Mouse (Mus musculus) midbrain, embryonic 13.5 days (tissue): ENCODE measurements around the gene Cmtm7. TPM values are rescaled to one million over a fixed set of nuclear protein-coding genes. Genes with fewer than 3 reads are reported as not detected.

Experiments used
- ATAC-seq: fragments of 200-750 bp; cut with Nextera tagmentation; 2 replicates; pipeline ENCODE4 v1.8.0; 2017; ENCODE audit warnings: mild to moderate bottlenecking, moderate TSS enrichment, moderate library complexity
- H3K27ac ChIP-seq: fragments of 300-500 bp; sonication (generic); 2 replicates; pipeline ENCODE4 v1.5.1; 2015; ENCODE audit warnings: inconsistent platforms, mild to moderate bottlenecking, moderate library complexity
- H3K27me3 ChIP-seq: fragments of 300-500 bp; sonication (generic); 2 replicates; pipeline ENCODE4 v1.6.1; 2015; ENCODE audit warnings: mild to moderate bottlenecking, inconsistent platforms
- H3K36me3 ChIP-seq: fragments of 300-500 bp; sonication (generic); 2 replicates; pipeline ENCODE4 v1.6.1; 2015; ENCODE audit warnings: mild to moderate bottlenecking, inconsistent platforms
- H3K4me1 ChIP-seq: fragments of 300-500 bp; sonication (generic); replicated peaks from 2 replicates; pipeline ENCODE4 v1.6.1; 2015; ENCODE audit warnings: inconsistent platforms
- H3K4me2 ChIP-seq: fragments of 300-500 bp; sonication (generic); replicated peaks from 2 replicates; pipeline ENCODE4 v1.6.1; 2015; ENCODE audit warnings: moderate library complexity, mild to moderate bottlenecking, inconsistent platforms
- H3K4me3 ChIP-seq: fragments of 300-500 bp; sonication (generic); replicated peaks from 2 replicates; pipeline ENCODE4 v1.5.1; 2015; ENCODE audit warnings: mild to moderate bottlenecking, inconsistent platforms
- H3K9ac ChIP-seq: fragments of 300-500 bp; sonication (generic); replicated peaks from 2 replicates; pipeline ENCODE4 v1.6.1; 2015; ENCODE audit warnings: mild to moderate bottlenecking, inconsistent platforms
- H3K9me3 ChIP-seq: fragments of 300-500 bp; sonication (generic); 2 replicates; pipeline ENCODE4 v1.6.1; 2016; ENCODE audit warnings: mild to moderate bottlenecking, inconsistent platforms
- WGBS: fragments of 180-500 bp; shearing (Covaris S2); methylation state at CpG from one replicate; pipeline ENCODE4 v1.1.7; 2015; 5-methylcytosine and 5-hydroxymethylcytosine counted together
- polyA plus RNA-seq: library from polyadenylated mRNA; unstranded; fragments of >200 nt; fragmentation: Nextera tagmentation; extraction: Ambion mirVana; gene quantifications from 2 replicates; pipeline ENCODE4 v1.2.1, GENCODE M21; 2015

Gene Cmtm7
- polyA plus RNA-seq, 1 experiment from 2014 or later = 21.1 TPM

DNA sequence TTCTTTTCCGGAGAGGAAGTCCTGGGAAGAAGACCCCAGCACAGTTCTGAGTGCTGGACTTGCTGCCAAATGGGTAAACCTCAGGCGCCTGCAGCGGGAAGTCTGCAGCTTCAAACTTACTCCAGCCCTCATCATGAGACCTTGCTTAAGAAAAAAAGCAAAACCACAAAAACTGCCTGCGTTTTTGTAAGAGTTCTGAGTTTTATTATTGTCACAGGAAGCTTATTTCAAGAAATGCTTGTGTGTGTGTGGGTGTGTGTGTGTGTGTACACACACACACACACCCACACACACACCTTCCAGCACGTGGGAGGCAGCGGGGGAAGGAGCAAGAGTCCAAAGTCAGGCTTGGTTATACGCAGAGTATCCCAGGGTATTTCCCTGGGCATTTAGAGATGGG, 23.4 kb downstream of the Cmtm7 start:
- peaks cover 1% of the 10 kb centered on the region; the same call in 1 of the 2 replicates for H3K4me1 ChIP-seq
- no peaks in the 10 kb centered on the region for H3K9me3 ChIP-seq
- H3K4me3 ChIP-seq = no peak overlapping the region
- no peak overlapping the region for H3K4me2 ChIP-seq
- H3K27ac ChIP-seq = no peak overlapping the region
- H3K36me3 ChIP-seq = peaks cover 2% of the 10 kb centered on the region; the same call in 1 of the 2 replicates
- ATAC-seq = no peak
- H3K9ac ChIP-seq = no peak overlapping the region
- 85% methylated on average over 7 of the region's 7 CpGs for WGBS
- H3K27me3 ChIP-seq = no peaks in the 10 kb centered on the region

GRCm38 (mm10) chr9:114752863-114753484, 28.7 kb downstream of the Cmtm7 start:
- H3K9me3 ChIP-seq = no peaks in the 10 kb centered on the region
- H3K27me3 ChIP-seq = no peaks in the 10 kb centered on the region
- ATAC-seq = peak; percentile 90
- H3K4me3 ChIP-seq = peak overlapping the region; percentile 47
- H3K4me1 ChIP-seq = peaks cover 14% of the 10 kb centered on the region
- H3K27ac ChIP-seq = peak overlapping the region; percentile 61
- H3K4me2 ChIP-seq = peak overlapping the region; percentile 76
- H3K9ac ChIP-seq = peak overlapping the region; percentile 60
- H3K36me3 ChIP-seq = peaks cover 9% of the 10 kb centered on the region
- WGBS = 6% methylated on average over 36 of the region's 36 CpGs

- H3K27me3 ChIP-seq = no peaks in the 10 kb centered on the region
- H3K9me3 ChIP-seq = no peaks in the 10 kb centered on the region
- H3K9ac ChIP-seq = peak overlapping the region; percentile 60; the same call in 1 of the 2 replicates
- no peak overlapping the region for H3K4me3 ChIP-seq
- H3K4me2 ChIP-seq = peak overlapping the region; percentile 76
- peaks cover 14% of the 10 kb centered on the region for H3K4me1 ChIP-seq
- H3K36me3 ChIP-seq = peaks cover 16% of the 10 kb centered on the region
- H3K27ac ChIP-seq = no peak overlapping the region
- 73% methylated on average over 9 of the region's 9 CpGs for WGBS
- ATAC-seq = peak; percentile 13; the same call in 1 of the 2 replicates
Observed at GRCm38 (mm10) chr9:114752311-114752710, 29.3 kb downstream of the Cmtm7 start.

DNA sequence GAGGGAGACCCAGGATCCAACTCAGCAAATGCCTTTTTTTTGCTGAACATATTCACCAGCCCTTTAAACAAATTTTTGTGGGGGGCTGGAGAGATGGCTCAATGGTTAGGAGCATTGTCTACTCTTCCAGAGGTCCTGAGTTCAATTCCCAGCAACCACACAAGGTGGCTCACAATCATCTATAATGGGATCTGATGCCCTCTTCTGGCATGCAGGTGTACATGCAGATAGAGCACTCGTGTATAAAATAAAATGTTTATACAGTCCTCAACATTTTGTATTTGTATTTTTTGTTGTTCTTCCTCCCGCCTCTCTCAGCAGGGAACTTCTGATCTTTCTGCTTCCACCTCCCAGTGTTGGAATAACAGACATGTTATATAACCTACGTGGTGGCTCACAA, 30.1 kb downstream of the Cmtm7 start:
- Histone ChIP-seq H3K9me3 (no peaks in the 10 kb centered on the region), H3K9ac (no peak overlapping the region), H3K27ac (no peak overlapping the region), H3K4me2 (no peak overlapping the region), H3K27me3 (no peaks in the 10 kb centered on the region), H3K4me3 (no peak overlapping the region), H3K36me3 (peaks cover 23% of the 10 kb centered on the region), H3K4me1 (peaks cover 14% of the 10 kb centered on the region)
- 89% methylated on average over 3 of the region's 3 CpGs for WGBS
- no peak for ATAC-seq

GRCm38 (mm10) chr9:114747466-114747865, 34.2 kb downstream of the Cmtm7 start:
- ATAC-seq = no peak
- no peaks in the 10 kb centered on the region for H3K27me3 ChIP-seq
- peaks cover 4% of the 10 kb centered on the region for H3K4me1 ChIP-seq
- H3K36me3 ChIP-seq = peaks cover 28% of the 10 kb centered on the region
- no peaks in the 10 kb centered on the region for H3K9me3 ChIP-seq
- no peak overlapping the region for H3K4me3 ChIP-seq
- H3K4me2 ChIP-seq = no peak overlapping the region
- no peak overlapping the region for H3K9ac ChIP-seq
- 89% methylated on average over 12 of the region's 12 CpGs for WGBS
- no peak overlapping the region for H3K27ac ChIP-seq

DNA sequence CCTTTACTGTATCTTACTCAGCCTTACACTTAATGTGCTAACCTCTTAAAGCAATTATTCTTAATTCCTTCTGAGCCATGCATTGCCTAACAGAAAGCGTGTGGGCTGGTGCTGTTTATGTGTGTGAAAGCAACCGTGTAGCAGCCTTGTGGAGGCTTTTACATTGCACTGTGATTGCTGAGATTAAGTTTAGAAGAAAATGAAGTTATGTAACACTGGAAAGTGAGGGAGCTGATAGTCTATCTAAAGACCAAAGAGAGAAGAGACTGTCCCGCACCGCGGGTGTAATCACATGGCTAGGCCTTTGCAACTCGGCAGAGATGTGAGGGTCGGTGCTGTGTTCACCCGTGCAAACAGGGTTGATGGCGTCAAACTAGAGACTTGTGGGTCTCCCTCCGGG, 34.6 kb downstream of the Cmtm7 start:
- H3K4me2 ChIP-seq = no peak overlapping the region
- no peak overlapping the region for H3K9ac ChIP-seq
- WGBS = 89% methylated on average over 10 of the region's 10 CpGs
- H3K9me3 ChIP-seq = no peaks in the 10 kb centered on the region
- no peak overlapping the region for H3K27ac ChIP-seq
- ATAC-seq = no peak
- H3K4me3 ChIP-seq = no peak overlapping the region
- H3K27me3 ChIP-seq = no peaks in the 10 kb centered on the region
- H3K36me3 ChIP-seq = peaks cover 28% of the 10 kb centered on the region
- no peaks in the 10 kb centered on the region for H3K4me1 ChIP-seq

GRCm38 (mm10) chr9:114745654-114746053, 36.0 kb downstream of the Cmtm7 start:
- no peak overlapping the region for H3K27ac ChIP-seq
- no peaks in the 10 kb centered on the region for H3K4me1 ChIP-seq
- 83% methylated on average over 4 of the region's 4 CpGs for WGBS
- ATAC-seq = no peak
- H3K4me2 ChIP-seq = no peak overlapping the region
- no peaks in the 10 kb centered on the region for H3K27me3 ChIP-seq
- H3K36me3 ChIP-seq = peaks cover 28% of the 10 kb centered on the region
- H3K9me3 ChIP-seq = no peaks in the 10 kb centered on the region
- no peak overlapping the region for H3K4me3 ChIP-seq
- H3K9ac ChIP-seq = no peak overlapping the region

- no peak for ATAC-seq
- no peaks in the 10 kb centered on the region for H3K4me1 ChIP-seq
- no peak overlapping the region for H3K4me2 ChIP-seq
- H3K9ac ChIP-seq = no peak overlapping the region
- WGBS = 81% methylated on average over 4 of the region's 4 CpGs
- H3K27ac ChIP-seq = no peak overlapping the region
- no peaks in the 10 kb centered on the region for H3K9me3 ChIP-seq
- H3K4me3 ChIP-seq = no peak overlapping the region
- H3K27me3 ChIP-seq = no peaks in the 10 kb centered on the region
- peaks cover 30% of the 10 kb centered on the region for H3K36me3 ChIP-seq
Observed at GRCm38 (mm10) chr9:114745163-114745562, 36.5 kb downstream of the Cmtm7 start.

GRCm38 (mm10) chr9:114742731-114743130, 38.9 kb downstream of the Cmtm7 start:
- no peak overlapping the region for H3K27ac ChIP-seq
- no peak for ATAC-seq
- no peak overlapping the region for H3K4me3 ChIP-seq
- WGBS = 92% methylated on average over 2 of the region's 2 CpGs
- H3K9ac ChIP-seq = no peak overlapping the region
- no peak overlapping the region for H3K4me2 ChIP-seq
- peaks cover 22% of the 10 kb centered on the region for H3K36me3 ChIP-seq
- no peaks in the 10 kb centered on the region for H3K4me1 ChIP-seq
- no peaks in the 10 kb centered on the region for H3K27me3 ChIP-seq
- H3K9me3 ChIP-seq = no peaks in the 10 kb centered on the region

DNA sequence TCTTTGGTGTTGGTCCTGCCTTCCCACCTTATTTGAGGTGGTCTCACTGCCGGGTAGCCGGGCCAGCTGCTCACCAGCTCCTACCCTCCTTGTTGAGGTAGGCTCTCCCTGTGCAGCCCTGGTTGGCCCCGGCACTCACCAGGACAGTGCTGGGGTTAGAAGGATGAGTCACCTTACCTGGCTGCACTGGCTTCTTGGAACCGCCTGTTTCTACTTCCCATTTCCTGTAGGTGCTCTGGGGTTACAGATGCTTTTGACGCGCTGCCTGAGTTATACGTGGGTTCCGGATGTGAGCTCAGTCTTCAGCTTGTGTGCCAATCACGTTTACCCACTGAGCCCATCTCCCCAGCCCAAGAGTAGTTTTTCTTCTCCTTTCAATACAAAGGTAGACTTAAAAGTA, 41.3 kb downstream of the Cmtm7 start:
- no peaks in the 10 kb centered on the region for H3K4me1 ChIP-seq
- no peak overlapping the region for H3K4me2 ChIP-seq
- no peaks in the 10 kb centered on the region for H3K9me3 ChIP-seq
- WGBS = 98% methylated on average over 9 of the region's 9 CpGs
- H3K9ac ChIP-seq = no peak overlapping the region
- H3K4me3 ChIP-seq = no peak overlapping the region
- peaks cover 12% of the 10 kb centered on the region for H3K36me3 ChIP-seq
- no peak overlapping the region for H3K27ac ChIP-seq
- H3K27me3 ChIP-seq = no peaks in the 10 kb centered on the region
- ATAC-seq = no peak

- ATAC-seq = no peak
- no peak overlapping the region for H3K27ac ChIP-seq
- H3K27me3 ChIP-seq = no peaks in the 10 kb centered on the region
- no peak overlapping the region for H3K4me3 ChIP-seq
- H3K4me2 ChIP-seq = no peak overlapping the region
- H3K36me3 ChIP-seq = peaks cover 12% of the 10 kb centered on the region
- 89% methylated on average over 11 of the region's 11 CpGs for WGBS
- no peak overlapping the region for H3K9ac ChIP-seq
- H3K9me3 ChIP-seq = no peaks in the 10 kb centered on the region
- H3K4me1 ChIP-seq = peaks cover 22% of the 10 kb centered on the region
Observed at GRCm38 (mm10) chr9:114736442-114736841, 45.2 kb downstream of the Cmtm7 start.

DNA sequence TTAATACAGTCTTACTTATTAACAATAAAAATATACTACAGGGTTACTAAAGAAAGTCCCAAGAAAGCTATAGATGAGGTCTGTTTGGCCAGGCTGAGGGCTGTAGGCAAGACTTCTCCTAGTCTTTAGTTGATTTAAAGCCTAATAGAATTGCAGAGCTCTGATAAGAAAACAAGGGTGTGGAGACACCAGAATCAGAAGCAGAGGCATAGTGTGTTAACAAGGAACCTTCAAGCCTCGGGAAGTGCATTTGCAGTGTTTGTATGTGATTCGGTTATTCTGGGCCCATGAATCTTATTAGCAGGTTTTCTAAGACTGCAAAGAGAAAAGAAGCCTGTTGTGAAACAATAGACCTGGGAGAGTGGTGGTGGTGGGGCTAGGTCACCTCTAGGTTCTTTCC, 48.4 kb downstream of the Cmtm7 start:
- Histone ChIP-seq H3K4me2 (no peak overlapping the region), H3K4me3 (no peak overlapping the region), H3K9me3 (no peaks in the 10 kb centered on the region), H3K36me3 (peaks cover 9% of the 10 kb centered on the region; the same call in 1 of the 2 replicates), H3K27me3 (no peaks in the 10 kb centered on the region), H3K27ac (no peak overlapping the region), H3K9ac (no peak overlapping the region), H3K4me1 (peaks cover 22% of the 10 kb centered on the region)
- WGBS = 82% methylated on average over 2 of the region's 2 CpGs
- no peak for ATAC-seq
